Mouse (Mus musculus) hindbrain, embryonic 16.5 days (tissue): Measurements from ENCODE around the gene Nfkbil1. TPM values are rescaled to one million over a fixed set of nuclear protein-coding genes. Genes with fewer than 3 reads are reported as not detected.

ENCODE experiments used
- microRNA-seq: library from miRNA; unstranded; fragments of <30 nt; microRNA quantifications from one replicate; pipeline ENCODE4, GENCODE M21; 2017
- polyA plus RNA-seq: library from polyadenylated mRNA; unstranded; fragments of >200 nt; fragmentation: Nextera tagmentation; extraction: Ambion mirVana; gene quantifications from 2 replicates; pipeline ENCODE4 v1.2.1, GENCODE M21; 2015

The Nfkbil1 gene
- polyA plus RNA-seq, 1 experiment from 2014 or later, result 9.8 TPM

Small RNA genes within 50 kb of the gene (microRNA-seq; reads per million reads assigned to microRNA genes)
- gene Mir6973a (not detected), gene Mir6974 (not detected), gene Mir6975 (0.83 reads per million), gene Mir8094 (not detected)

Other genes with a start within 250 kb of the Nfkbil1 start
- gene Vars, start 234.8 kb downstream of the Nfkbil1 start, polyA plus RNA-seq, result 50.7 and 61.7 TPM in 2 replicates
- gene Vwa7, start 219.2 kb downstream of the Nfkbil1 start, polyA plus RNA-seq, result 0.08 and 0.19 TPM in 2 replicates
- 1.7 TPM in 2 replicates for gene Sapcd1, start 207.8 kb downstream of the Nfkbil1 start, polyA plus RNA-seq
- gene Msh5, start 189.0 kb downstream of the Nfkbil1 start, polyA plus RNA-seq, result 1.8 and 2.5 TPM in 2 replicates
- gene Clic1, start 185.8 kb downstream of the Nfkbil1 start, polyA plus RNA-seq, result 85.2 and 88.5 TPM in 2 replicates
- 338 and 363 TPM in 2 replicates for gene Ddah2, start 176.8 kb downstream of the Nfkbil1 start, polyA plus RNA-seq
- not detected in 2 replicates for gene Ly6g6c, start 170.4 kb downstream of the Nfkbil1 start, polyA plus RNA-seq
- gene Mpig6b, start 169.6 kb downstream of the Nfkbil1 start, polyA plus RNA-seq, result 0.13 and 0.21 TPM in 2 replicates
- 0.16 and 0.34 TPM in 2 replicates for gene Ly6g6e, start 158.9 kb downstream of the Nfkbil1 start, polyA plus RNA-seq
- gene Ly6g6d, start 157.7 kb downstream of the Nfkbil1 start, polyA plus RNA-seq, result 0.68 and 1.0 TPM in 2 replicates
- gene Ly6g6f, start 150.2 kb downstream of the Nfkbil1 start, polyA plus RNA-seq, result 0.22 TPM in 1 of 2 replicates, not detected in the other
- 113 and 115 TPM in 2 replicates for gene Abhd16a, start 146.5 kb downstream of the Nfkbil1 start, polyA plus RNA-seq
- not detected in 2 replicates for gene Ly6g5c, start 127.5 kb downstream of the Nfkbil1 start, polyA plus RNA-seq
- 0.93 and 1.5 TPM in 2 replicates for gene Ly6g5b, start 120.4 kb downstream of the Nfkbil1 start, polyA plus RNA-seq
- gene Gpank1, start 114.3 kb downstream of the Nfkbil1 start, polyA plus RNA-seq, result 20.7 and 23.7 TPM in 2 replicates
- gene Csnk2b, start 113.7 kb downstream of the Nfkbil1 start, polyA plus RNA-seq, result 319 and 346 TPM in 2 replicates
- 8.9 TPM in 2 replicates for gene D17H6S53E, start 109.4 kb downstream of the Nfkbil1 start, polyA plus RNA-seq
- gene Apom, start 103.7 kb downstream of the Nfkbil1 start, polyA plus RNA-seq, result not detected in 2 replicates
- 50.9 and 65.2 TPM in 2 replicates for gene Bag6, start 100.6 kb downstream of the Nfkbil1 start, polyA plus RNA-seq
- 138 and 153 TPM in 2 replicates for gene Prrc2a, start 70.9 kb downstream of the Nfkbil1 start, polyA plus RNA-seq
- 5.6 and 10.1 TPM in 2 replicates for gene Aif1, start 59.7 kb downstream of the Nfkbil1 start, polyA plus RNA-seq
- 4.8 and 7.3 TPM in 2 replicates for gene Lst1, start 47.4 kb downstream of the Nfkbil1 start, polyA plus RNA-seq
- gene Ltb, start 41.4 kb downstream of the Nfkbil1 start, polyA plus RNA-seq, result 1.1 and 1.2 TPM in 2 replicates
- gene Tnf, start 33.8 kb downstream of the Nfkbil1 start, polyA plus RNA-seq, result not detected in 2 replicates
- gene Lta, start 30.4 kb downstream of the Nfkbil1 start, polyA plus RNA-seq, result 0.37 and 0.80 TPM in 2 replicates
- 0.34 and 0.45 TPM in 2 replicates for gene Gm16181, start 15.0 kb downstream of the Nfkbil1 start, polyA plus RNA-seq
- gene Atp6v1g2, start 2.1 kb downstream of the Nfkbil1 start, polyA plus RNA-seq, result 140 and 151 TPM in 2 replicates
- 331 and 355 TPM in 2 replicates for gene Ddx39b, start 6.0 kb upstream of the Nfkbil1 start, polyA plus RNA-seq
- 125 and 134 TPM in 2 replicates for gene H2-D1, start 26.9 kb upstream of the Nfkbil1 start, polyA plus RNA-seq
- 0.64 and 0.67 TPM in 2 replicates for gene H2-Q1, start 84.6 kb upstream of the Nfkbil1 start, polyA plus RNA-seq
- gene H2-Q2, start 106.5 kb upstream of the Nfkbil1 start, polyA plus RNA-seq, result 3.7 and 6.3 TPM in 2 replicates
- 0.89 TPM in 2 replicates for gene H2-Q4, start 143.8 kb upstream of the Nfkbil1 start, polyA plus RNA-seq
- 1.1 and 1.2 TPM in 2 replicates for gene H2-Q6, start 189.1 kb upstream of the Nfkbil1 start, polyA plus RNA-seq
- 4.3 and 4.8 TPM in 2 replicates for gene H2-Q7, start 203.4 kb upstream of the Nfkbil1 start, polyA plus RNA-seq
- 0.11 and 0.21 TPM in 2 replicates for gene H2-Q10, start 234.3 kb upstream of the Nfkbil1 start, polyA plus RNA-seq